Mouse (Mus musculus) bone marrow, adult 2 months (tissue): Measurements from ENCODE around the gene Plxnc1.

Experiments used
- CTCF ChIP-seq: fragments of 200-500 bp; IDR thresholded peaks from 2 replicates; pipeline ENCODE4 v1.5.1; 2011; ENCODE audit warnings: low read length, control low read depth; ENCODE audit not compliant: control insufficient read depth, insufficient read depth
- POLR2A ChIP-seq: fragments of 200-500 bp; IDR thresholded peaks from 2 replicates; pipeline ENCODE4 v1.6.1; 2011; ENCODE audit warnings: low read depth, mild to moderate bottlenecking, control low read depth, low read length, borderline replicate concordance; ENCODE audit not compliant: control insufficient read depth

DNA sequence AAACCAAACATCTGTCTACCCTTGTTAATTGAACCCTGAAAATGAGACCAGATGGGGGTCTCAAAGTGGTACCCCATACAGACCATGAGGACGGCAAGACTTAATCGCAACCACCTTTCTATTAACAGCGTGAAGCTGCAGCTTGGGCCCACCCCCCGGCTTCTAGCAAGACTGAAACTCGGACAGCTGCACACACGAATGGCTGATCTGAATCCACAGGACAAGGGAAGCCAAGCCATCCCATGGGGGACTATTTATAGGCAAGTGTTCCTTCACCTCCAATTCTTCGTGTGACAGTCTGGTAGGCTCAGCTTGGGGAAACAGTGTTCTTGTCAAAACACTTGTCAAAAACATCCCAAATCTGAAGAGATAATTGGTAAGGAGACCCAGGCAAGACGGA, 24.1 kb downstream of the Plxnc1 start:
- TF ChIP-seq CTCF (no peak), POLR2A (no peak)
